Mouse (Mus musculus) heart, postnatal 10 days (tissue): ENCODE data around the gene Mgat4a. TPM values are rescaled to one million over a fixed set of nuclear protein-coding genes. Genes with fewer than 3 reads are reported as not detected.
"Not testable (repeated sequence)": the region's sequence is repeated elsewhere in the genome, so short reads cannot be mapped to it uniquely, and the experiment has no call there.

Experiments
- DNase-seq, 2 experiments: peaks; one replicate each; pipeline ENCODE4 v3.0.0; 2021
- intact Hi-C: fragments of 180-260 bp; cut with DNase I; formaldehyde crosslinking; loops from one replicate; pipeline ENCODE4 v1.15.1; 2025
- total RNA-seq, 2 experiments: library from RNA; stranded (reverse); gene quantifications; 2 replicates each; pipeline ENCODE4 v1.2.3; 2021

Mgat4a gene
- total RNA-seq, 2 experiments from 2014 or later: 17.3 to 18.0 TPM

DNA sequence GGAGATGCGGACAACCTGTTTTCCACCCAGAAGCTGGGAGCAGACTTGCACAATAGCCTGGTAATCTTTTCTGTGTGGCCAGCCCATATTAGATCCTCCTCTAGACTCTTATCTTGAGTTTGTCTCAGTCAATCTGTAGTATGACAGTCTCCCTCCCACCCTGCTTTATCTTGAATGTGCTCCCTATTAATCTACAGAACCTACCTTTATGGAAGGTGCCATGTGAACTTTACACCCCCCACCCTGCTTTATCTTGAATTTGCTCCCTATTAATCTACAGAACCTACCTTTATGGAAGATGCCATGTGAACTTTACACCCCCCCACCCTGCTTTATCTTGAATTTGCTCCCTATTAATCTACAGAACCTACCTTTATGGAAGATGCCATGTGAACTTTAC is 41.4 kb downstream of the Mgat4a start:
- intact Hi-C loops: not testable (repeated sequence)

DNA sequence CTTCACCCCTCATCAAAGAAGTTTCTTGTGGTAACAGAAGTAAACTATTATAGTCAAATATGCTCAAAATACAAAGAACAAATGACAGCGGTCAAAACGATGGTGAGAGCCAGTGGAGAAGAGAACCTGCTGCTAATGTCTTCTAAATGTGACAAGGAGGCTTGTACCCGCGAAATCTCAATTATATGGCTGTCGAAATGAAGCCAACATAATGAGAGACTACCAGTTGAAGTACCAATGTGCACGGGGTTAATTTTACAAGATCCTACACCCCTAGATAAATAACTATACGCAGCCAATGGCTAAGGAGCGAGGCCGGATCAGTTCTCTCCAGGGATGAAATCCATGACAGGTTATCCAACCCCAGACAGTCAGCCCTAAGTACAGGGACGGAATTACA is 41.9 kb downstream of the Mgat4a start:
- intact Hi-C loops: no loop called here

More for the DNA sequence above, 41.4 kb downstream of the Mgat4a start:
- not testable (repeated sequence) for DNase-seq

DNA sequence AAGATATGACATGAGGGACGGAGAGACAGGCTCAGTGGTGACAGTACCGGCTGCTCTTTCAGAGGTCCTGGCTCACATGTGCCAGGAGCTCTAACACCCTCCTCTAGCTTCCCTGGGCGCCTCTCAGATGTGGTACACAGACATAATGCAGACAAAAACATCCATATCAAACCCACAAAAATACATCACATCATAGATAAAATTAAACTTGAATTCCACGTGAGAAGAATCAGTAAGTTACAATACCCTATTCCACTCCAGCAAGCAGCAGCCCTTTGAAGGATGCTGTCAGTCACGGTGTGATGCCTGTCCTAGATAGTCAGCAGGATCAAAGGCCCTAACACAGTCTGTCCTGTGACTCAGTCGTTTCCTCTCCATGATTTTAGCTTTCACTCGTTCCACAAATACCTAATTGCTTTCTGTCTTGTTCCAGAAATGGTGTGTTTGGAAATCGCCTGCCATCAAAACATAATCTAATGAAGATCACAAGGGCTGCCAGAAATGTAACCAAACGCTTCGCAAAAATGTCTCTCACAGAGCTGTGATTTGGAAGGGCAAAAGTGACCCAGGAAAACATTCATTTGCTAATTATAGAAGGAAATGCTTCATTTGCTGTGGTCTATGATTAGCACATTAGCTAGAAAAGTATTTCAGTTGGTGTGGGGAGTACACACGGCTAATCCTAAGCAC is 44.1 kb downstream of the Mgat4a start:
- intact Hi-C loops: no loop called here
- DNase-seq: no peak

More for the DNA sequence above, 41.9 kb downstream of the Mgat4a start:
- no peak for DNase-seq

DNA sequence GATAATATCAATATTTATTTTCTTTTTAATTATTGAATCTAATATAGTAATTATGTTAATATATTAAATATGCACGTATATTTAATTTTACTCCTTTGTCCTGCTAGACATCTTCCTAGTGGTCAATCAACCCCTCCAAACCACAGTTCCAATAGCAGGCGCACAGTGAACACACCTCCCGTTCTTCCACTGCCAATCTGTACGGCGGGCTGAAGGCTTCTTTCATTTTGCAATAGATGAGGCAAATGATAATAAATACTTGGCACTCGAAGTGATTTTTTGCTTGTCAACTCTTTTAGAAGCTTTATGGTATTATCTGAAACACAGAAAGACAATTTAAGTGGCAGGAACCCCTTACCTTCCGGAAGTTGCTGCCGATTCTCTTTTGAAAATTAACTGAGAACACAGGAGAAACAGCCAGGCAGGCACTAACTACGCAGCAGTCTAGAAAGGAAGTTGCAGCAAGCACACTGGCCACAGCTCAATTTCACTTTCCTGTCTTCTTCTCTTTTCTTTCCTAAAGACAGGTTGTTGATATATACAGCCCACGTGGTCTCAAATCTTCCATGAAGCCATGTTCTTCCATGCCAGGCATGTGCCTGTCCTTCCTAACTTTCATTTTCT is 45.0 kb downstream of the Mgat4a start:
- intact Hi-C loops: no loop called here
- no peak for DNase-seq

GRCm38 (mm10) chr1:37495104-37495503 is 45.7 kb downstream of the Mgat4a start:
- intact Hi-C loops: no loop called here
- no peak for DNase-seq

- peak in 1 of 2 experiments; percentile 36 for DNase-seq
- intact Hi-C loops: no loop called here
Observed at GRCm38 (mm10) chr1:37491672-37492071, 49.1 kb downstream of the Mgat4a start.

DNA sequence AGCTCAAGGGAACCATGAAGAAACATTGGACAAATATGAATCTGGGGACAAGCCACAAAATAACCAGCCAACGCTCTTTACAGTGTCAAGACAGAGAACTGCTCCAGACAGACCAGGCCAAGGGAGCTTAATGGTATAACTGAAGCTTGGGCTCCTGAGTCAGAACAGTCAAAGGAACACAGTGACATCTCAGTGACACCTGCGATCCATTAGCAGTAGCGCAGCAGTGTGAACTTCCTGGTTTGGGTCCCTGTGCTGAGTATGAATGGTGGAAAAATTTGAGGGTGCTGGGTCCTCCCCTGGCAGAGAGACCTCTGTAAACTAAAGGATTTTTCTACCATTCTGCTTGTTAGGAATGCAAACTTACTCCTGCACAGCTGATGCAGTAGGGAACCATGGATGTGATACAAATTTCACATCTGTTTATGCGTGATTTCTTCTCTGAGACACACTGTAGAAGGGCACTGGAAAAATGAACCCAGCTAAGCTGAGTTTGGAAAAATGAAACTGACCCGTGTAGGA is 50.1 kb downstream of the Mgat4a start:
- no peak for DNase-seq
- intact Hi-C loops: no loop called here

GRCm38 (mm10) chr1:37488531-37488930 is 52.3 kb downstream of the Mgat4a start:
- intact Hi-C loops: no loop called here
- DNase-seq: no peak

- DNase-seq: no peak
- intact Hi-C loops: no loop called here
Observed at GRCm38 (mm10) chr1:37486994-37487393, 53.8 kb downstream of the Mgat4a start.

GRCm38 (mm10) chr1:37486439-37486838 is 54.4 kb downstream of the Mgat4a start:
- intact Hi-C loops: no loop called here
- no peak for DNase-seq

GRCm38 (mm10) chr1:37484612-37485011 is 56.2 kb downstream of the Mgat4a start:
- no peak for DNase-seq
- intact Hi-C loops: no loop called here

GRCm38 (mm10) chr1:37481331-37481730 is 59.5 kb downstream of the Mgat4a start:
- DNase-seq: no peak
- intact Hi-C loops: no loop called here

DNA sequence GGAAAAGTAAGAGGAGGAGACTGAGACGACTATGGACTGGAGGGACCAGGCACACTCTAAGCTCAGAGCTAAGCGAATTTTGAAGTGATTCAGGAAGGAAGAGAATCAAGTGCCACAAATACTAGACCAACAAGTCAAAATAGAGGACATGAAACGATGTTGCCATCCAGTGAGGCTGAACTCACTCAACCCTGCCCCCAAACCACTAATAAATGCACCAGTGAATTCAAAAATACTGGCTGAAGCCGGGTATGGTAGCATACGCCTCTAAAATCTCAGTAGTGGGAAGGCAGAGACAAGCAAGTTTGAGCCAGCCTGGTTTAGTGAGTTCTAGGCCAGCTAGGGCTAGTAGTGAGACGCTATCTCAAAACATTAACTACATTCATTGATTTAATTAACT is 60.1 kb downstream of the Mgat4a start:
- no peak for DNase-seq
- intact Hi-C loops: no loop called here

- DNase-seq: no peak
- intact Hi-C loops: loop anchor here (2.0 kb wide), 1 partner anchor 153 kb away; no protein-coding TSS in a partner anchor
Observed at GRCm38 (mm10) chr1:37479759-37480158, 61.1 kb downstream of the Mgat4a start.

- intact Hi-C loops: loop anchor here (2.0 kb wide), 1 partner anchor 154 kb away; no protein-coding TSS in a partner anchor
- DNase-seq: peak in 1 of 2 experiments; percentile 51
Observed at GRCm38 (mm10) chr1:37479074-37479473, 61.7 kb downstream of the Mgat4a start.

- intact Hi-C loops: loop anchor here (2.0 kb wide), 1 partner anchor 154 kb away; no protein-coding TSS in a partner anchor
- no peak for DNase-seq
Observed at GRCm38 (mm10) chr1:37478416-37478815, 62.4 kb downstream of the Mgat4a start.

- intact Hi-C loops: loop anchor here (2.0 kb wide), 1 partner anchor 155 kb away; no protein-coding TSS in a partner anchor
- DNase-seq: no peak
Observed at GRCm38 (mm10) chr1:37477928-37478327, 62.9 kb downstream of the Mgat4a start.

- DNase-seq: no peak
- intact Hi-C loops: no loop called here
Observed at GRCm38 (mm10) chr1:37477250-37477649, 63.6 kb downstream of the Mgat4a start.

DNA sequence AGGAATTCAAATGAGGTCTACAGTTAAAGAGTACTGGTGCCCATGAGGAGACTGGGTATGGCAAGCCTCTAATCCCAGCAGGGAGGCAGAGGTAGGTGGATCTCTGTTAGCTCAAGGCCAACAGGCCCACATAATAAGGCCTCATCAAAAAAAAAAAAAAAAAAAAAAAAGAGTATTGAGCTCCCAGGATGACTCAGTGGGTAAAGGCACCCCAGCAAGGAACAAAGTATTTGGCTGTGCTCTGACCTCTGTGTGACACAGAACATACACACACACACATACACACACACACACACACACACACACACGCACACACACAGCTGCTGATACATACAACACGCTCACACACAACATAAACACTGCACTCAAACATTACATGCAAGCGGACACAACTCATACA is 65.5 kb downstream of the Mgat4a start:
- DNase-seq: no peak
- intact Hi-C loops: no loop called here

GRCm38 (mm10) chr1:37474634-37475190 is 66.1 kb downstream of the Mgat4a start:
- DNase-seq: no peak
- intact Hi-C loops: loop anchor here (5.0 kb wide), 1 partner anchor 68 kb away; the partner anchor contains the start of gene Mgat4a

- no peak for DNase-seq
- intact Hi-C loops: loop anchor here (5.0 kb wide), 1 partner anchor 68 kb away; the partner anchor contains the start of gene Mgat4a
Observed at GRCm38 (mm10) chr1:37474046-37474445, 66.8 kb downstream of the Mgat4a start.
